Mouse (Mus musculus) adrenal gland, postnatal 14 days (tissue): Measurements from ENCODE around the gene Usp20. TPM values are rescaled to one million over a fixed set of nuclear protein-coding genes. Genes with fewer than 3 reads are reported as not detected.

ENCODE experiments used
- DNase-seq: peaks from one replicate; pipeline ENCODE4 v3.0.0; 2021; ENCODE audit warnings: mixed read lengths
- total RNA-seq: library from RNA; stranded (reverse); gene quantifications from 2 replicates; pipeline ENCODE4 v1.2.3, GENCODE M21; 2021

Usp20 gene
- total RNA-seq, 1 experiment from 2014 or later = 17.4 TPM

- no peak for DNase-seq
These were observed 58.4 kb downstream of the Usp20 start for GRCm38 (mm10) chr2:31040487-31040886.

DNA sequence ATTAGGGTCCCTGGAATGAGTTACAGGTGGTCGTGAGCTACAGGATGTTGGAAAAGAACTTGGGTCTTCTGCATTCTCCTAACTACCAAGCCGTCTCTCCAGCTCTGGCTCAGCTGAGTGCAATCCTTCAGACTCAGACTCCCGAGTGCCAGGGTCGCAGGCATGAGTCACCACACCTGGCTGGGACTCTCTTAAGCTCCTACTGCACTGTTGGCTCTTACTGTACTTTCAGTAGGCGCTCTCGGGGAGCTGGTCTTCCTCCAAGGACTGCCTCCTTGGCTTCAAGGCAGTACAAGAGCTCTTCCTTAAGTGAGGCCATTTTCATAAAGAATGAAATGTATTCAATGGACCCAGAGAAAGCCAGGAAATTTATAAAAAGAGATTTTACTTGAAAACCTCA, 59.3 kb downstream of the Usp20 start:
- peak; percentile 60 for DNase-seq

GRCm38 (mm10) chr2:31042881-31043280, 60.8 kb downstream of the Usp20 start:
- no peak for DNase-seq

DNA sequence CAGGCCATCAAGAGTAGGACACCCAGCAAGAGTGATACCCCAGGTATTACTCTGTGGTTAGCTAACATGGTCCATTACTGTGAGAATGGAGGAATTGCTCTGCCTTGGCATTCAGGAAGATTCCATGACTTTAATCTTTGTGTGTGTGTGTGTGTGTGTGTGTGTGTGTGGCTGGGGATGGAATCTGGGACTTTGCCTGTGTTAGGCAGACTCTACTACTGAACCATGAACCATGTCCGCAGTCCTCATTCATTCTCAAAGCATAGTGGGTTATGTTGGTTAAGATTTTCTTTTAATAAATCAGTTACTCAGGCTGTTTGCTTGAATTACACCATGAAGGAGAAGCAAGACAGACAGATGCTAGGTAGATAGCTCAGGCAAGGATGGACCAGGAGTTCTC, 61.8 kb downstream of the Usp20 start:
- DNase-seq = no peak

DNA sequence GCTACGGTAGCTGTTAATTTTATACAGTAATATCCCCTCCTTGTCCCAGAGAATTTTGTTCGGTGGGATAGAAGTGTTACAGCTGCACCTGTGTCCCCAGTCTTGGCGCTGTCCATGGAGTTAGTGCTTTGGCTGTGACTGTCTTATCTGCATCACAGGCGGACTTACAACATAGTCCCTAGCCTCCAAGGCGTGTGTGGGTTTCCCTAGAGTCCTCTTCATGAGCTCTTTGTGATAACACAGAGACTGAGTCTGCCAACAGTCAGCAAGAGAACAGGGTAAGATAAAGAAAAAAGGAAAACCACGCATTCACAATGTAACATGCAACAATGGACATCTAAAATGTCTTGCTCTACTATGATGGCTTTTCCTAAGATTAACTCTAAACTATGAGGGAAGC, 66.0 kb downstream of the Usp20 start:
- no peak for DNase-seq

DNA sequence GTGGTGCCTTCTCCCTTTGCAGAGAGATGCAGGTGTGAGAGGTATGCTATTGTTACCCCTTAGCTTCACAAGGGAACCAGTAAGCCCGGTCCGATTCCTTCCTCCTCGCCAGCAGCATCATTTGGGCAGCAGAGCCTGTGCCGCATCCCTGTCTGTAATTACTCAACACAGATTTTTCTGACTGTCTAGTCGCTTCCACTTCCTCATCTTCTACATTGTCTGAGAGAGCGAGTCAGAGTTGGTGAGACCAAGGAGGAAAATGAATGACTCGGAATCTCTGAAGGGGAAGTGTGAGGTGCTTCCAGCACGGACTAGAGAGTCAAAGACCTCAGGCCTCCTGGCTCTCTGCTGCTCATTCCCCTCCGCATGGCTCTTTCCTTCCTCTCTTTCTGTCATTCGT, 70.4 kb downstream of the Usp20 start:
- DNase-seq = no peak

DNA sequence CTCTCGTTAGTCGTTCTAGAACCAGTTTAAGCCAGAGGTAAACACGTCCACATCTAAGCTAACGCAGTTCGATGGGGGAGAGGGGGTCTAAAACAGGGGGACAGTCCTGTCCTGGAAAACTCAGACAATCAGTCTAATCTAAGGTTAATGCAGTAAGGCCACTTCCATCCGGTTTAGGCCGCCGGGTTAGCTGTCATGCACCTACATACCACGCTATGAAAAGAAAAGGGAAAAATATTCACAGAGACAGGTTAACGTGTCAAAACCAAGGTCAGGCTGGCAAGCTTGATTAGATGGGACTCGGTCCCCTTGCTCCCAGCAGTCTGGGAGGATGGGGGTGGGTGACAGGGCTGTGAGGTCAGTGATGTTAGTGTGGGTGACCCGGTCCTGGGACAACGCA, 71.3 kb downstream of the Usp20 start:
- DNase-seq = no peak

DNA sequence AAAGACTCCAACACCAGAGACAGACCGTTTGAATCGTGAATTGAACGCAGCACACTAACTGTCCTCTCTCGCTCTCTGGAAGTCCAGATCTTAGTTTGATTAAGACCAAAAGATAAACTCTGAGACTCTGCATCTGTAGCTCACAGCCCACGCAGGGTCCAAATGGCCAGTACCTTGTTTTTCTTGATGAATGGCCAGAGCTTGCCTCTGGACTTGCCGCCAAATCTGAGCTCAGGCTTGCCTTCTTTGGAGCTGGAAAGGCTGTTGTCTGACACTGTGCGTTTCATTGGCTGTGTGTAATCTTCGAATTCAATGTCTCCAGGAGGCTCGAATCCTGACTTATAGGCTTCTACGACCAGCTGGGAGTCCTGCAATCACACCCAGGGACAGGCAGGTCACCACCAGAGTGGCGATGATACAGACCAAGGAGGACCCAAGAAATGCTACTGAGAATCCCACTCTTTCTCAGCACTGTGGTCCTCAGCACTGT, 71.8 kb downstream of the Usp20 start:
- no peak for DNase-seq

GRCm38 (mm10) chr2:31056070-31056469, 74.0 kb downstream of the Usp20 start:
- DNase-seq = no peak

GRCm38 (mm10) chr2:31057549-31058177, 75.6 kb downstream of the Usp20 start:
- peak; percentile 43 for DNase-seq

GRCm38 (mm10) chr2:31058443-31058842, 76.4 kb downstream of the Usp20 start:
- DNase-seq = no peak

GRCm38 (mm10) chr2:31060271-31060670, 78.2 kb downstream of the Usp20 start:
- DNase-seq = no peak

GRCm38 (mm10) chr2:31060787-31061730, 79.0 kb downstream of the Usp20 start:
- peak; percentile 48 for DNase-seq

GRCm38 (mm10) chr2:31061868-31062628, 80.0 kb downstream of the Usp20 start:
- DNase-seq = no peak

GRCm38 (mm10) chr2:31066019-31066789, 84.1 kb downstream of the Usp20 start:
- DNase-seq = no peak

- no peak for DNase-seq
These were observed 85.0 kb downstream of the Usp20 start for GRCm38 (mm10) chr2:31067059-31067595.

- no peak for DNase-seq
These were observed 85.7 kb downstream of the Usp20 start for GRCm38 (mm10) chr2:31067696-31068245.

GRCm38 (mm10) chr2:31068246-31069113, 86.4 kb downstream of the Usp20 start:
- DNase-seq = peak; percentile 71

- DNase-seq = no peak
These were observed 87.0 kb downstream of the Usp20 start for GRCm38 (mm10) chr2:31069114-31069445.

- DNase-seq = no peak
These were observed 87.4 kb downstream of the Usp20 start for GRCm38 (mm10) chr2:31069506-31069905.
